Mouse (Mus musculus) liver, embryonic 13.5 days (tissue): Measurements from ENCODE around the gene Selenop. TPM values are rescaled to one million over a fixed set of nuclear protein-coding genes. Genes with fewer than 3 reads are reported as not detected.
"Not testable (repeated sequence)": the region's sequence is repeated elsewhere in the genome, so short reads cannot be mapped to it uniquely, and the experiment has no call there.

Experiments used
- ATAC-seq: fragments of 200-750 bp; cut with Nextera tagmentation; 2 replicates; pipeline ENCODE4 v1.8.0; 2017; ENCODE audit warnings: low read depth, mild to moderate bottlenecking, moderate number of reproducible peaks, moderate library complexity
- DNase-seq: peaks from one replicate; pipeline ENCODE4 v3.0.0; 2022
- H3K27ac ChIP-seq: fragments of 300-500 bp; sonication (generic); 2 replicates; pipeline ENCODE4 v1.5.1; 2015; ENCODE audit warnings: moderate library complexity, mild to moderate bottlenecking, inconsistent platforms
- H3K27me3 ChIP-seq: fragments of 300-500 bp; sonication (generic); 2 replicates; pipeline ENCODE4 v1.6.1; 2015; ENCODE audit warnings: mild to moderate bottlenecking, inconsistent platforms
- H3K36me3 ChIP-seq: fragments of 300-500 bp; sonication (generic); 2 replicates; pipeline ENCODE4 v1.6.1; 2015; ENCODE audit warnings: mild to moderate bottlenecking, inconsistent platforms
- H3K4me1 ChIP-seq: fragments of 300-500 bp; sonication (generic); replicated peaks from 2 replicates; pipeline ENCODE4 v1.6.1; 2015; ENCODE audit warnings: inconsistent platforms
- H3K4me2 ChIP-seq: fragments of 300-500 bp; sonication (generic); 2 replicates; pipeline ENCODE4 v1.6.1; 2015; ENCODE audit warnings: inconsistent platforms, mild to moderate bottlenecking, moderate library complexity
- H3K4me3 ChIP-seq: fragments of 300-500 bp; sonication (generic); replicated peaks from 2 replicates; pipeline ENCODE4 v1.5.1; 2015; ENCODE audit warnings: mild to moderate bottlenecking, inconsistent platforms
- H3K9ac ChIP-seq: fragments of 300-500 bp; sonication (generic); 2 replicates; pipeline ENCODE4 v1.6.1; 2015; ENCODE audit warnings: mild to moderate bottlenecking, inconsistent platforms
- H3K9me3 ChIP-seq: fragments of 300-500 bp; sonication (generic); replicated peaks from 2 replicates; pipeline ENCODE4 v1.6.1; 2016; ENCODE audit warnings: inconsistent platforms
- WGBS: fragments of 180-500 bp; shearing (Covaris S2); methylation state at CpG from one replicate; pipeline ENCODE4 v1.1.7; 2015; ENCODE audit not compliant: insufficient replicate concordance; 5-methylcytosine and 5-hydroxymethylcytosine counted together
- polyA plus RNA-seq: library from polyadenylated mRNA; unstranded; fragments of >200 nt; fragmentation: Nextera tagmentation; extraction: Ambion mirVana; gene quantifications from 2 replicates; pipeline ENCODE4 v1.2.1, GENCODE M21; 2015

The Selenop gene
- polyA plus RNA-seq, 1 experiment from 2014 or later = 279 TPM

GRCm38 (mm10) chr15:3245036-3245435 is 23.3 kb upstream of the Selenop start:
- H3K9me3 ChIP-seq, H3K27me3 ChIP-seq, H3K27ac ChIP-seq, H3K4me2 ChIP-seq, H3K4me3 ChIP-seq, H3K36me3 ChIP-seq, H3K4me1 ChIP-seq, H3K9ac ChIP-seq, ATAC-seq, DNase-seq: not testable (repeated sequence)
- WGBS = 71% methylated on average over 10 of the region's 10 CpGs

- 60% methylated on average over 2 of the region's 2 CpGs for WGBS
- Histone ChIP-seq H3K9me3 (no peaks in the 10 kb centered on the region), H3K4me1 (peaks cover 3% of the 10 kb centered on the region; the same call in 1 of the 2 replicates), H3K4me2 (no peak overlapping the region), H3K27me3 (no peaks in the 10 kb centered on the region), H3K9ac (no peak overlapping the region), H3K27ac (no peak overlapping the region), H3K4me3 (no peak overlapping the region), H3K36me3 (no peaks in the 10 kb centered on the region)
- no peak for DNase-seq
- no peak for ATAC-seq
These were observed 17.7 kb upstream of the Selenop start for GRCm38 (mm10) chr15:3250620-3251019.

- Histone ChIP-seq H3K4me2 (no peak overlapping the region), H3K4me3 (no peak overlapping the region), H3K9ac (no peak overlapping the region), H3K9me3 (no peaks in the 10 kb centered on the region), H3K27me3 (no peaks in the 10 kb centered on the region), H3K27ac (peak overlapping the region; percentile 64), H3K4me1 (peaks cover 3% of the 10 kb centered on the region; the same call in 1 of the 2 replicates), H3K36me3 (no peaks in the 10 kb centered on the region)
- DNase-seq = no peak
- 57% methylated on average over 3 of the region's 3 CpGs for WGBS
- peak; percentile 24; the same call in 1 of the 2 replicates for ATAC-seq
These were observed 17.2 kb upstream of the Selenop start for GRCm38 (mm10) chr15:3251031-3251717.

- DNase-seq = no peak
- no peak overlapping the region for H3K4me2 ChIP-seq
- H3K4me1 ChIP-seq = peaks cover 3% of the 10 kb centered on the region; the same call in 1 of the 2 replicates
- H3K9ac ChIP-seq = no peak overlapping the region
- no peak overlapping the region for H3K4me3 ChIP-seq
- H3K9me3 ChIP-seq = no peaks in the 10 kb centered on the region
- H3K36me3 ChIP-seq = no peaks in the 10 kb centered on the region
- H3K27me3 ChIP-seq = no peaks in the 10 kb centered on the region
- no peak for ATAC-seq
- H3K27ac ChIP-seq = peak overlapping the region; percentile 64; the same call in 1 of the 2 replicates
These were observed 16.7 kb upstream of the Selenop start for GRCm38 (mm10) chr15:3251718-3252067.

- Histone ChIP-seq H3K4me3 (no peak overlapping the region), H3K27ac (no peak overlapping the region), H3K4me2 (no peak overlapping the region), H3K4me1 (no peaks in the 10 kb centered on the region), H3K9ac (no peak overlapping the region), H3K27me3 (no peaks in the 10 kb centered on the region), H3K36me3 (no peaks in the 10 kb centered on the region), H3K9me3 (no peaks in the 10 kb centered on the region)
- 50% methylated on average over 1 of the region's 1 CpGs for WGBS
- ATAC-seq (no peak), DNase-seq (no peak)
These were observed 9.3 kb upstream of the Selenop start for GRCm38 (mm10) chr15:3259025-3259424.

- ATAC-seq = no peak
- no peak overlapping the region for H3K27ac ChIP-seq
These were observed 8.0 kb upstream of the Selenop start for GRCm38 (mm10) chr15:3260309-3260708.

GRCm38 (mm10) chr15:3262883-3263282 is 5.5 kb upstream of the Selenop start:
- H3K4me3 ChIP-seq = no peak overlapping the region
- no peaks in the 10 kb centered on the region for H3K27me3 ChIP-seq
- H3K4me2 ChIP-seq = no peak overlapping the region
- no peak overlapping the region for H3K9ac ChIP-seq
- no peak for DNase-seq
- no peak for ATAC-seq
- no peak overlapping the region for H3K27ac ChIP-seq
- no peaks in the 10 kb centered on the region for H3K36me3 ChIP-seq
- 53% methylated on average over 3 of the region's 3 CpGs for WGBS
- H3K9me3 ChIP-seq = no peaks in the 10 kb centered on the region
- no peaks in the 10 kb centered on the region for H3K4me1 ChIP-seq

More at GRCm38 (mm10) chr15:3260309-3260708, 8.0 kb upstream of the Selenop start:
- no peak for DNase-seq
- H3K4me2 ChIP-seq = no peak overlapping the region
- no peaks in the 10 kb centered on the region for H3K36me3 ChIP-seq
- H3K9ac ChIP-seq = no peak overlapping the region
- no peaks in the 10 kb centered on the region for H3K27me3 ChIP-seq
- H3K4me1 ChIP-seq = no peaks in the 10 kb centered on the region
- no peaks in the 10 kb centered on the region for H3K9me3 ChIP-seq
- 67% methylated on average over 4 of the region's 4 CpGs for WGBS
- H3K4me3 ChIP-seq = no peak overlapping the region

- H3K27ac ChIP-seq = no peak overlapping the region
- H3K4me1 ChIP-seq = peaks cover 3% of the 10 kb centered on the region; the same call in 1 of the 2 replicates
- DNase-seq (no peak), ATAC-seq (no peak)
- 37% methylated on average over 4 of the region's 4 CpGs for WGBS
- H3K4me2 ChIP-seq = no peak overlapping the region
- H3K9me3 ChIP-seq = no peaks in the 10 kb centered on the region
- H3K27me3 ChIP-seq = no peaks in the 10 kb centered on the region
- H3K36me3 ChIP-seq = no peaks in the 10 kb centered on the region
- no peak overlapping the region for H3K4me3 ChIP-seq
- no peak overlapping the region for H3K9ac ChIP-seq
These were observed 4.1 kb upstream of the Selenop start for GRCm38 (mm10) chr15:3264293-3264692.

GRCm38 (mm10) chr15:3264828-3265227 is 3.5 kb upstream of the Selenop start:
- no peak for DNase-seq
- Histone ChIP-seq H3K27ac (no peak overlapping the region), H3K9me3 (no peaks in the 10 kb centered on the region), H3K9ac (no peak overlapping the region), H3K4me3 (no peak overlapping the region), H3K36me3 (no peaks in the 10 kb centered on the region), H3K4me2 (no peak overlapping the region), H3K27me3 (no peaks in the 10 kb centered on the region), H3K4me1 (peaks cover 8% of the 10 kb centered on the region; the same call in 1 of the 2 replicates)
- ATAC-seq = no peak
- 56% methylated on average over 1 of the region's 1 CpGs for WGBS

GRCm38 (mm10) chr15:3269496-3269895 is 1.1 kb downstream of the Selenop start:
- peak overlapping the region; percentile 72; the same call in 1 of the 2 replicates for H3K27ac ChIP-seq
- H3K27me3 ChIP-seq = no peaks in the 10 kb centered on the region
- H3K9ac ChIP-seq = no peak overlapping the region
- no peaks in the 10 kb centered on the region for H3K36me3 ChIP-seq
- no peak overlapping the region; the same call in 1 of the 2 replicates for H3K4me2 ChIP-seq
- no peak for ATAC-seq
- H3K4me3 ChIP-seq = no peak overlapping the region
- H3K4me1 ChIP-seq = peaks cover 15% of the 10 kb centered on the region; the same call in 1 of the 2 replicates
- WGBS = 66% methylated on average over 4 of the region's 4 CpGs
- DNase-seq = no peak
- H3K9me3 ChIP-seq = no peaks in the 10 kb centered on the region

- WGBS = 27% methylated on average over 6 of the region's 6 CpGs
- peak; percentile 42 for ATAC-seq
- no peak for DNase-seq
- no peaks in the 10 kb centered on the region for H3K9me3 ChIP-seq
- H3K27ac ChIP-seq = peak overlapping the region; percentile 72
- H3K9ac ChIP-seq = peak overlapping the region; percentile 19; the same call in 1 of the 2 replicates
- no peaks in the 10 kb centered on the region for H3K36me3 ChIP-seq
- no peaks in the 10 kb centered on the region for H3K27me3 ChIP-seq
- H3K4me3 ChIP-seq = peak overlapping the region; percentile 26
- H3K4me2 ChIP-seq = peak overlapping the region; percentile 45
- peaks cover 15% of the 10 kb centered on the region; the same call in 1 of the 2 replicates for H3K4me1 ChIP-seq
These were observed 1.8 kb downstream of the Selenop start for GRCm38 (mm10) chr15:3269996-3270645.
